Mouse (Mus musculus) heart, postnatal 25 days (tissue): ENCODE measurements around the gene Dtx2. TPM values are rescaled to one million over a fixed set of nuclear protein-coding genes. Genes with fewer than 3 reads are reported as not detected.

Source experiments
- DNase-seq: peaks from one replicate; pipeline ENCODE4 v3.0.0; 2022; ENCODE audit warnings: low spot score
- intact Hi-C: fragments of 180-260 bp; cut with DNase I; formaldehyde crosslinking; loops from one replicate; pipeline ENCODE4 v1.15.1; 2025
- total RNA-seq, 2 experiments: library from RNA; stranded (reverse); gene quantifications; 2 replicates each; pipeline ENCODE4 v1.2.3; 2021

The Dtx2 gene
- total RNA-seq: 1 to 10 TPM; 7.9 to 8.4 TPM

DNA sequence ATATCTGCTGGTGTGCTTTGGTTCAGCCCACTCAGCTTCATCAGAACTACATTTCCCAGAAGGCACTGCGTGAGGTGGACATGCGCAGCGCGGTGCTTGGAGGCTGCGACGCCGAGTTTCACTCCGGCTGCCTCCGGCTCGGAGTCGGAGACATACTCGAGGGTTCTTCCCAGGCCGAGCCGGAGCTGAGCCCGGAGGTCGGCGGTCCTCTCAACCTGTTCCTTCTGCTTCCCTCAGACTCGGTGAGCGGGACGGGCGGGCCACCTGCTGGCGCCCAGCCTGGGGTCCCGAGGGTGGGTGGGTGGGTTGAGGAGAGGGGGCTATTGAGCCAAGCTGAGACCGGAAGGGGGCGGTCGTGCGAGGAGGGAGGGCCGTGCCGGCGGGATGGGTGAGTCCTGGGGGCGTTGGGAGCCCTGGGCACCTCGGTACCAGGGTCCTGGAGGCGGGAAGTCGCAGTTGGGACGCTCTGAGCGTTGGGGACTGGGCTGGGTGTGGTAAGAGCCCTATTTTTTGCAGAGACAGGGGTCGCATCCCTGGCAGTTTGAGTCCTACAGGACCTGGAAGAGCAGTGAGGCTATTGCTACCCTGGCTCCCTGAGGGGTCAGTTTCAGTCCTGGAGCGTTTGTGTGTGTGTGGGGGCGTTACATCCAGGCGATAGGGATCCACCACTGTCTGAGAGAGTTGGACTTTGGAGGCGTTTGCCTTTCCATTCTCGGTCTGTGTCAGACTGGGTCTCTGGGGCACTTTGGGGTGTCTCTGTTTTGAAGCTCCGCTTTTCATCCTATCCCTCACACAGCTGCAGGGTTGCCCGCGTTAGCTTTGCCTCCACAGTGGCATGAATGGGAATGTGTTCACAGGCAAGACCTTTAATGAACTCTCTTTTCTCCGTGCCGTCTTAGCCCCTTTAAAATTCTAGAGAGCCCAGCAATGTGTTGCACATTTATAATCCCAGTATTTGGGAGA is at the start of gene Dtx2:
Dtx2 (plus strand) TSS at position 76 of the 963 bp plus-strand sequence.
- intact Hi-C loops: no loop called here
- DNase-seq: peak; percentile 80

DNA sequence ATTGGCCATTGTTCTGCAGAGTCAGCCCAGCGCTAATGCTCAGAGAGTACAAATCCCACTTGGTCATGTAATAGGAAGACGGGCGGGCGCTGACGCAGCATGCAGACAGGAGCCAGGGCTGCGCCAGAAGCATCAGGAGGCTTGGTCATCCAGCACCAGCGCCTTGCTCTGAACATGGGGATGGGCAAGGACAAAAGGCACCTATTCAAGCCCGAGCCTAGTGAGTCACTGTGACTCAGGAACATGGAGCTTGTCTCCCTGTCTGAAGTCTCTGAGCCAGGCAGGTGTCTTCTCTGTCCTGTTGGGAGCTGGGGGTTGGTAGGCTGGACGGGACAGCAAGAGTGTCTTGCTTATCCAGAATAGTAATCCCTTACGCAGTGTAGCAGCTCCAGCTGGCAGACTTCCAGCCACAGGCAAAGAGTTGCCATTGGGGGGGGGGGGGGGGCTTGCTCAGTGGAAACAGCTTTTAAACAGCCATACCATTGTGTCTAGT is 48.6 kb upstream of the Dtx2 start:
- DNase-seq: no peak
- intact Hi-C loops: no loop called here

DNA sequence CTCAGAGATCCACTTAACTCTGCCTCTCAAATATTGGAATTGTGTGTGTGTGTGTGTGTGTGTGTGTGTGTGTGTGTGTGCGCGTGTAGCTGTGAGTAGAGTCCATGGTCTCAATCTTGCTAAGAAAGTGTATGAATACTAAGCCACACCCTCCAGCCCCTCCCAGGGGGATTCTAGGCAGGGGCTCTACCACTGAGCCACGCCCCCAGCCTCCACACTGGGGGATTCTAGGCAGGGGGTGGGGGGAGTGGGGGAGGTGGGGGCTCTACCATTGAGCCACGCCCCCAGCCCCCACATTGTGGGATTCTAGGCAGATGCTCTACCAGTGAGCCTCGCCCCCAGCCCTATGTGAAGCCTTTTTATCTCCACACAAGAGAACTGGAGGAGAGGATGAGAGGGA is 48.0 kb upstream of the Dtx2 start:
- no peak for DNase-seq
- intact Hi-C loops: no loop called here

DNA sequence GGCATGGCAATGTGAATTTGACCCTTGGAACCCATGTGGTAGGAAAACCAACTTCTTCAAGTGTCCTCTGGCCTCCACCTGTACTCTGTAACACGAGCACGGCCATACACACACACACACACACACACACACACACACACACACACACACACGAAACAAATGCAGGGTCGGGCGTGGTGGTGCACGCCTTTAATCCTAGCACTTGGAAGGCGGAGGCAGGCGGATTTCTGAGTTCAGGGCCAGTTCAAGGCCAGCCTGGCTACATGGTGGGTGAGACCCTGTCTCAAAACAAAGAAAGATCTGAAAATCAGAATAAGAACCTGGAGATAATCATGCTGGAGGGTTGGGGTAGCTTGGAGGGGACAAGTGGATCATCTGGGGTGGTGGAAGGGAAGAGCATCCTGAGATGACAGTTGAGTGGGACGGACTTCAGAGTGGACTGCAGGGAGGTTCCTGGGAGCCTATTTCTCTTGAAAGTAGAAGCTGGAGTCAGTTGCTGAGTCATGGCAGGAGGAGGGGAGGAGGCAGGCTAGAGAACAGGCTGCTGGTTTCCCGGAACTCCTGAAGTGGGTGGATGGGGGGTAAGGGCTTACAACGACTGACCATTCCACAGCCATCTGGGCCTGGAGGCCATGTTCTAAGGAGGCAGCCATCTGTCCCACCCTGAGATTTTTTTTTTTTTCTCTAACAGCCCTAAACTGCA is 43.7 kb upstream of the Dtx2 start:
- intact Hi-C loops: loop anchor here (2.0 kb wide), 1 partner anchor 14 kb away; no protein-coding TSS in a partner anchor
- DNase-seq: no peak

DNA sequence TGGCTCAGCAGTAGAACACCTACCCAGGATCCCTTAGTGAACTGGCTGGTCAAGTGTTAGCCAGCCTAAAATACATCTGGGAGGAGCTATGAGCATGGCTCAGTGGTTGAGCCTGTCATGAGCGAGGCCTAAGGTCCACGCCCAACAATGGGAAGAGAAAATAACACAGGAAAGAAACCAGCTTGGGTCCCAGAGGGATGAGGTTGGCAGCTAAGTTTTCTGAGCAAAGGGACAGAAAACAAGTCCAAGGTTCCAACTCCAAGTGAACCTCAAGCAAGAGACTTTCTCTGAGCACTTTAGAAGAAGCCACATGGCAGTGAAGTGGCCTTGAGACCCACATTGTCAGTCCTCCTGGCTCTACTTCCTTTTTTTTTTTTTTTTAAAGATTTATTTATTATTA is 42.9 kb upstream of the Dtx2 start:
- intact Hi-C loops: loop anchor here (2.0 kb wide), 1 partner anchor 15 kb away; no protein-coding TSS in a partner anchor
- DNase-seq: no peak

DNA sequence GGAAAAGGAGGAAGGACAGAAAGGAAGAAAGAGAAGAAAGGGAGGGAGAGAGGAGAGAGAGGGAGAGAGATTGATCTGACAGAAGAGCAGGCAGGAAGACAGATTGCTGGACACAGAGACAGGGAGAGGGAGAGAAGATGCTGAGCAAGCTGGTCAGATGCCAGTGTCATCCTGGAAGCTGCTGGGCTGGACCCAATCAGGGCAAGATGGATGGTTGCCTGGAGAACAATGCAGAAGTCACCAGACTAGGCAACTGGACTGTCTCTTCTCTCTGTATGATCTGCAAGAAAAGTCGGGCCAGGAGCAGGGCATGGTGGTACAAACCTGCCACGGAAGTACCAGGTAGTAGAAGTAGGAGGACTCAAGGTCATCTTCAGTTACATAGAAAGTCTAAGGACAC is 41.8 kb upstream of the Dtx2 start:
- intact Hi-C loops: no loop called here
- no peak for DNase-seq

DNA sequence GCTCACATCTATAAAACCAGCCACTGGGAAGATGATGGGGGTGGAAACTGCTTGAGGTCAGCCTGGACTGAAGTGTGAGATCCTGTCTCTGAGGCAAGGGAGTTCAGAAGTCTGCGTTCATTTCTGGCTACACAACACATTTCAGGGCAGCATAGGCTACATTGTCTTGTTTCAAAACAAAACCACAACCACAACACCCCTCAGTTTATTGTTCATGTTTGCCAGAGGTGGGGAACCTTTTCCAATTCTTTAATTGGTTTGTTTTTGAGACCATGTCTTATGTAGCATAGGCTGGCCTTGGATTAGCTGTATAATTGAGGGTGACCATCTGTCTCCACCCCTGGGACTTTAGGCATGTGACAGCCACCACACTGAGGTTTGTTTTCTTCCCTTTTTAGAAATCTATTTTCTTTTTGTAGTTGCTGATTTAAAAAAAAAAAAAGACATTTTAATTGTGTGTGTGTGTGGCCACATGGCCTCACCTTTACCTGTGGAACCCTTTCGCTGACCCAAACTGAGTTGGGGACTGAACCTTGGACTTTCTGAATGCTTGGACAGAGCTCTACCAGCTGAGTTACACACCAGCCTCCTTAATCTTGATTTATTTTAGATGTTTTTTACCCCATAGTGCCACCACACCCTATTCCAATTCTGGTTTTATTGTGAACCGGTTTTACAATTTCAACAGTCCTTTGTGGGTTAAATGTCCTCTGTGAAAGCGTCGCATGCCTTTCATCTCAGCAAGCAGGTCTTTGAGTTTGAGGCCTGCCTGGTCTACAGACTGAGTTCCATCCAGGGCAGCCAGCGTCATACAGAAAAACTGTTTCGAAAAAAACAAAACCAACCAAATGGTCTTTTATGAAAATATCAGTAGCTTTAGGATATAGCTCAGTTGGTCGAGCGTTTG is 38.0 kb upstream of the Dtx2 start:
- intact Hi-C loops: loop anchor here (1.0 kb wide), 1 partner anchor 21 kb away; no protein-coding TSS in a partner anchor
- no peak for DNase-seq

DNA sequence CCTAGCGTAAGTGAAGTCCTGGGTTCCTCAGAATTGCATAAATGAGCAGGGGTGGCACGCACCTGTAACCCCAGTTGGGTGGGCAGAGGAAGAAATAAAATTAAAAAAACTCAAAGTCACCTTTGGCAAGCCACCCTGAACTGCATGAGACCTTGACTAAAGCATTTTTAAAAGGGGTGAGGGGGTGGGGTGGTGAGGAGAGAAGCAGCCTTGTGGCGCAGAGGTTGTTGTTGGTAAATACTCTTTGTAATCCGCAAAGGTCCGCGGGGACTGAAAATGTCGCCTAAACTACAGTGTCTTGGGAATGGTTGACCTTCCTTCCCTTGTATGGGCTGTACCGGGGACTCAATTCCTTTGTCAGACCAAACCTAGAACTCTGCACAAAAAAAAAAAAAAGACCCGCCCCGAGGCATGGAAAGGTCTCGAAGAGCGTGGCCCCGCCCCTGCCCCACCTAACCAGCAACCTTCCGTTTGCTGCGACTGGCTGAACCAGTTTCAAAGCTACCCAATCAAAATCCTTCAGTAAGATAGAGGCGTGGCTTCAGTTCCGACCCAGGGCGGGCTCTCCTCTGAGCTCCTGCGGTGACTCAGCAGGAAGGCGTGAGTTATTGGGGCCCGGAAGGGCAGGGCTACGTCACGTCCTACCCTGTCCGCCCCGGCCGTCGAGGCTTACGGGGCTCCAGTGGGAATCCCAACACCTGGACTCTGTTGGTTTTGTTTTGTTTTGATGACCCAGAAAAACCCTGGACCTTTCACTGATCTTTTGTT is 37.2 kb upstream of the Dtx2 start:
- DNase-seq: peak; percentile 96
- intact Hi-C loops: loop anchor here (1.0 kb wide), 1 partner anchor 22 kb away; no protein-coding TSS in a partner anchor

DNA sequence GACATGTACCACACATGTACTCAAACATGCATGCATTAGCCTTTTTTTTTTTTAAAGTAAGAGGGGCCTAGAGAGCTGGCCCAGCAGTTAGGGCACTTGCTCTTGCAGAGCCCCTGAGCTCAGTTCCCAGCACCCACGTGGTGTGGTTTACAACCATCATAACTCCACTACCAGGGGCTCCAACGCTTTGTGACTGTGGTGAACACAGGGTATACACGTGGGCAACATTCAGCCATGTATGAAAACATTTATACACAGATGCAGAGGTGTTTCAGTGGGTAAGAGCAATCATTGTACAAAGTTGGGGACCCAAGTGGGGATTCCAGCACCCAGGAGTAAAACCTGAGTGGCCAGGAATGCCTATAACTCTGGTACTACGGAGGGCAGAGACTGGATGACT is 36.2 kb upstream of the Dtx2 start:
- DNase-seq: no peak
- intact Hi-C loops: no loop called here

DNA sequence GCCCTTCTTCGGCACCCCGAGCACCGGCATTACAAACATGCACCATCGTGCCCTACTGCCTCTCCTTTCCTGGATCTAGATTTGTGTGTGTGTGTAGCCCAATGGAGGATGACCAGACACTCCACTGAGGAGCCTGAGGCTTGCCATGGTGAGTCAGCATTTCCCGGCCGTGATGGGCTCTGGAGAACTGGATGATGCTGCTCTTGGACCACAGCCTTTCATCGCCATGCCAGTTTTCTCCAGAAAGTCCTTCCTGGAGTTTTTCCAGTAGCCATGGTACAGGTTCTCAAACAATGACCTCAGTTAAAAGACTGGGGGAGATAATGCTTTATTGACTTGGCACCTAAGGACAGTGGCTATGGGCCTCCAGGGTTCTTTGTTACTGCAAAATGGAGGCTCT is 34.7 kb upstream of the Dtx2 start:
- DNase-seq: no peak
- intact Hi-C loops: no loop called here

DNA sequence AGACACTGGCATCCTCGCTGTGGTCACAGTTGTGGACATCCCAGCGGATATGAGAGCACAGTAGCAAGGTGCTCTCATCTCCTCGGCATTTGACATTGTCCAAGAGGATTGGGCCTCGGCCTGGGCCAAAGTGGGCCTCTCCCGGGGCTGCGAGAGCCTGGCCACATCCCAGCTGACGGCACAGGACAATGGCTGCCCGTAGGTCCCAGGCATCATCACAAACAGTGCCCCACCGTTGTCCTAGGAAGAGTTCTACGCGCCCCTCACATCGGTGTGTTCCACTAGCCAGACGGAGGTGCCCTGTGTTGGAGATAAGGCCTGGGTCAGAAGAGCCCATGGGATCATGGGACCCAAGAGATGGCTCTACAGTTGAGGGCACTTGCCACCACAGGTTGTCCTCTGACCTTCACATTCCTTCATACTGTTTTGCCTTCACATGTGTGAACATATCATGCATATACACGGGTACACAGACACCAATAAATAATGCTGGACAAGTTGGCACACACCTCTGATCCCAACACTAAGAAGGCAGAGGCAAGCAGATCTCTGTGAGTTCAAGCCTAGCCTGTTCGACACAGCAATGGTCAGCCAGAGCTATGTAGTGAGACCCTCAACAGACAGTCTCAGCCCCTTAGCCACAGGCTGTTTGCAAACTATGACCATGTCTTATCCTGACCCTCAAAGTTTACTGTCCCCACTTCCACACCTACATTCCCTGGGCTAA is 33.5 kb upstream of the Dtx2 start:
- intact Hi-C loops: no loop called here
- no peak for DNase-seq

DNA sequence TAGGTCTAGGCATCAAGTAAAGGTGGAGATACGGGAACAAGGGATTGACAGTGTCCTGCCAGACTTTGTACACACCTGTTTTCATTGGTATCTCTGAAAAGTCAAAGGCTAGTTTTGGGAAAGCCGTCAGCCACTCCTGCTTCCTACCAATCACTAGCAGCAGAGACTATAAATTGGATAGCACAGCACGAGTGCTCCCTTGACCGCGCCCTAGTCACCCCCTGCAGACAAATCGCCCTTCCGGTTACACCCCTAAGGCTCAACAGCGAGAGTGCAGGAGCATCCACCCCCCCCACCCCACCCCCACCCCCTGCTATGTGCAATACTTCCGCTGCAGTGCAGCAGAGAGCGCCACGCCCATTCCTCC is 32.5 kb upstream of the Dtx2 start:
- intact Hi-C loops: no loop called here
- no peak for DNase-seq

DNA sequence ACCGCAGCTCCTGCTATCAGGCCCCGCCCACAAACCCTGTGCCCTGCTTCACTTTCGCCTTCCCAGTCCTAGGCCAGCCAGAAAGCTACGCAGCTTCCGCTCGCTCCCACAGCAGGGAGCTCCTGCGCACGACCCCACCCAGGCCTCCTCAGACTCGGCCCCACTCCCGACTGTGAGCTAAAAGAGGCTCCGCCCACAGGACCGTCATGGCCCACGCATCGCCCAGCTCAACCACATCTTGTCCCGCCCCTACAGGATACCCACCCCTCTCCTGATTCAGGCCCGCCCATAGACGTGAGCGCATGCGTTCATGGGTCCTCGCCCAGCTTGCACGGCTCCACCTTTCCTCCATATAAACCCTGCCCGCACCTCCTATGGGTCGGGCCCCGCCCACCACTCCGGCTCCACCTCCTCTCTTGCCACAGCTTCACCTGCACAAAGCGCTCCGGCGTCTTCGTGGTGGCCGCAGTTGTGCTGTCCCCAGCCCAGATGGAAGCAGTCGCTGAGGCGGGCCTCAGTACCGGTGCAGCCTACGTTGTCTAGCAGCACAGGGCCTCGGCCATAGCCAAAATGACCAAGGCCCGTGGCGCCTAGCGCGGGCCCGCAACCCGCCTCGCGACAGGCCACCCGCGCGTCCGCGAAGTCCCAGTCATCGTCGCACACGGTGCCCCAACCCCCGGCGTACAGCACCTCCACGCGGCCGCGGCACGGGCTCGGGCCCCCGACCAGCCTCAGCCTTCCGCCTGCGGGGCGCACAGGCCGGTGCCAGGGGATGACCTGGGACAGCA is 31.9 kb upstream of the Dtx2 start:
- DNase-seq: peak; percentile 99
- intact Hi-C loops: no loop called here

DNA sequence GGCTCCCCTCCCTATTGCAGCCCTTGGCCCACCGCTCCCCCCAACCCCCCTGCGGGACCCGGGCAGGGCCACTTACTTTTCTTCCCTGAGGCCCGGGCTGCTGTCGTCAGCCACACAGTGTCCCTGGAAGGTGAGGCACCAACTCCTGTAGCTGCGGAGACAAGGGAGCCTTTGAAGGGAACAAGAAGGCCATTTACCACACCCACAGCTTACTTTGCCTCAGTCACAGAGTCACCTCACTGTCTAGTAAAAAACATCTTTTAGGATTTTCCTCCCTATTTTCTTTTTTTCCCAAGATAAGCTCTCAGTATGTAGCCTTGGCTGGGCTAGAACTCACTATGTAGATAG is 31.3 kb upstream of the Dtx2 start:
- intact Hi-C loops: no loop called here
- DNase-seq: no peak

DNA sequence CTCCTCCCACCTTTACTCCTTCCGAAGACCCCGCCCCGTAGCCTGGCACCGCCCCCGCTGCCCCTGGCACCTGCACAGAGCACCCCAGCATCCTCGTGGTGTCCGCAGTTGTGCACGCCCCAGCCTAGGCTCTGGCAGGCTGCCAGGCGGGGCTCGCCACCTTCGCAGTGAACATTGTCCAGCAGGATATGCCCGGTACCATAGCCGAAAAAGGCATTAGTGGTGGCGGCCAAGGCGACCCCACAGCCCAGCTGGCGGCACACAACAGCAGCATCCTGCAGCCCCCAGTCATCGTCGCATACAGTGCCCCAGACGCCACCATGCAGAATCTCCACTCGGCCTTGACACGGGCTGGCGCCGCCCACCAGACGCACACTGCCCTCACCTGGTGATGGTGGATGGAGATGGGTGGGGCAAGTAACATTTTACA is 29.1 kb upstream of the Dtx2 start:
- DNase-seq: no peak
- intact Hi-C loops: loop anchor here (1.0 to 5.0 kb wide), 2 partner anchors 62 to 97 kb away; no protein-coding TSS in a partner anchor

DNA sequence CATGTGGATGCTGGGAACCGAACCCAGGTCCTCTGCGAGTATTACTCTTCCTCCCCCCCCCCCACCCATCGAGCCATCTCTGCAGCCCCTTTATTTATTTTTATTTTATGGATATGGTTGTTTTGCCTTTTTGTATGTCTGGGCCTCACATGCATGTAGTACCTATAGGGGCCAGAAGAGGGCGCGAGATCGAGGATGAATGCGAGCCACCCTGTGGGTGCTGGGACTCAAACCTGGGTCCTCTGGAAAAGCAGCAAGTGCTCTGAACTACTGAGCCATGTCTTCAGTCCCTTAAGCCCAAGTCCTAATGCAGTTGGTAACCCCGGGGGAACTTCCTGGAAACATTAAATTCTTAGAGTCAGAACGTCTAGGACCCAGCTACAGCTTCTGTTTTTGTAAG is 27.7 kb upstream of the Dtx2 start:
- no peak for DNase-seq
- intact Hi-C loops: loop anchor here (5.0 kb wide), 1 partner anchor 95 kb away; no protein-coding TSS in a partner anchor

DNA sequence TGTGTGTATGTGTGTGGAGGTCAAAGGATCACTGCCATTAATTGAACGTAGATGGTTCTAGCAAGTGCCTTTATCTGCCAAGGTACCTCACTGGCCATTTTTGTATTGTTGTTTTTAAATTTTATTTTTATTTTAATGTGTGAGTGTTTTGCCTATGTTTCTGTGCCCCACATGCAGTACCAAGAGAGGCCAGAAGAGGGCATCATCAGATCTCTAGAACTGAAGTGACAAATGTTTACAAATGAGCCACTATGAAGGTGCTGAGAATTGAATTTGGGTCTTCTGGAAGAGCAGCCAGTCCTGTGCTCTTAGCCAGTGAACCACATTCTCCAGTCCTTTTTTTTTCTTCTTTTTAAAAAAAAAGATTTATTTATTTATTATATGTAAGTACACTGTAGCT is 25.8 kb upstream of the Dtx2 start:
- no peak for DNase-seq
- intact Hi-C loops: loop anchor here (5.0 kb wide), 1 partner anchor 94 kb away; no protein-coding TSS in a partner anchor

DNA sequence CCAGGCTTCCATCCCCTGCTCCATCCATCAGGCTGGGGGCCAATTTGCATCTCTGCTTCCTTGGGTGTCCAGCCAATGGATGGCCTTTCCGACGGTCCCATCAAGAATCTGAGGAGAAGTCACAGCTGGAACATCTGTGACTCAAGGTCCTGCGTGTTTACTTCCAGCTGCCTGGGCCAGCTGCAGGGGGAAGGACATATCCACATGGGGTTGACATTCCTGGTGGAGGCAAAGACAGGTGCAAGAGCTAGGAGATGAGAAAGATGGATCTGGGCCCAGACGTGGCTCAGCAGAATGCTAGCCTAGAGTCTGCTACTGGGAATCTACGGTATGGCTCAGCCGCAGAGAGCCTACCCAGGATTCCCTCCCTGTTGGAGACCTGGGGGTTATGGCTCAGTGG is 24.4 kb upstream of the Dtx2 start:
- intact Hi-C loops: no loop called here
- no peak for DNase-seq
